Mouse (Mus musculus) natural killer cell, adult 2 months (primary cell): Measurements from ENCODE around the gene Olfr772.
"Not testable (repeated sequence)": the region's sequence is repeated elsewhere in the genome, so short reads cannot be mapped to it uniquely, and the experiment has no call there.

ENCODE experiments used
- DNase-seq, 2 experiments: peaks; one replicate each; pipeline ENCODE4 v3.0.0; 2022; ENCODE audit warnings: low spot score in 2 of 2

Olfr772 gene

GRCm38 (mm10) chr10:129177821-129178220 lies at the start of gene Olfr772:
Gene Olfr772 (minus strand): TSS chr10:129177921.
- DNase-seq: not testable (repeated sequence)

DNA sequence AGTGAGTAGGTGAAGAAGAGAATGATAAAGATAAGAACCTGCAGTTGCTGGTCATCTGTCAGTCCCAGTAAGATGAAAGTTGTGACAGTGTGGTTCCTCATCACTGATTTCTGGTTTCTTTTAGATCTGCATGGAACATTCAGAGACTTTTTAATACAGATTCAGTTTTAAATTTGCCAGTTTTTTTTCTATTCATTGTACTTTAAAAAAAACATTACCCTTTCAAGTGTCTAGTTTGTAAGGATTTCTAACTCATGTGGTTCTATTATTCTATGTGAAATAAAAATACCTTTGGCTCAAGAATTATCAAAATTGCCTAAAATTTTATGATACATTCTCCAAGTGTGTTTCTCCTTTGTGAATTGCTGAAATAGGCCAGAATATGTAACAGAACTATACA lies 9.6 kb upstream of the Olfr772 start, which contains the start of gene Olfr773:
Gene Olfr773 (minus strand): TSS at position 101 of the 400 bp plus-strand sequence.
- DNase-seq: not testable (repeated sequence)

DNA sequence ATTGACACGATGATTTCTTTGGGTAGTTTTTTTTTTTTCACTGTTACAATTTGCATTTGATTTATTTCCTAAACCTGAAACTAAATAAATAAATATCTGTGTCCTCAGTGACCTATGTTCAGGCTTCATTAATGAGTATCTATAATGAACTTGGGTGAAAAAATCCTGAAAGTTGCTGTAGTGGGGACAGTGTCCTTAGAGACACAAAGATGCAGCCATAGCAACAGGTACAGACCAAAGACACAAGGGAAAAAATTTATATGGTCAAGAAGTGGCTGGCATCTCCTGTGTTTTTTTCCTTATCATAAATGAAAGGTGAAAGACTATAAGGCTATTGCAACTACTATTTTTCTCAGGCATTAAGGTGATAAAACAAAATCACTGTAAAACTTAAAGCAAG lies 13.1 kb downstream of the Olfr772 start, which contains the start of gene Olfr771:
Gene Olfr771 (minus strand): TSS at position 101 of the 400 bp plus-strand sequence.
- DNase-seq: no peak

GRCm38 (mm10) chr10:129138898-129139297 lies 38.8 kb downstream of the Olfr772 start, which contains the start of gene Olfr770:
Gene Olfr770 (minus strand): TSS chr10:129138998.
- no peak for DNase-seq
